Mouse (Mus musculus) embryonic facial prominence, embryonic 11.5 days (tissue): ENCODE data around the gene Kntc1. TPM values are rescaled to one million over a fixed set of nuclear protein-coding genes. Genes with fewer than 3 reads are reported as not detected.

Source experiments
- ATAC-seq: fragments of 200-750 bp; cut with Nextera tagmentation; replicated peaks from 2 replicates; pipeline ENCODE4 v1.8.0; 2017; ENCODE audit warnings: low read depth; ENCODE audit not compliant: insufficient number of reproducible peaks, low FRiP score, low TSS enrichment
- DNase-seq: peaks from one replicate; pipeline ENCODE4 v3.0.0-alpha.2; 2015; ENCODE audit warnings: low spot score
- H3K27ac ChIP-seq: fragments of 300-500 bp; sonication (generic); replicated peaks from 2 replicates; pipeline ENCODE4 v1.5.1; 2014; ENCODE audit warnings: mild to moderate bottlenecking, low read depth, low read length, control low read depth
- H3K27me3 ChIP-seq: fragments of 300-500 bp; sonication (generic); 2 replicates; pipeline ENCODE4 v1.6.1; 2014; ENCODE audit warnings: mild to moderate bottlenecking, low read length, moderate library complexity, mixed read lengths; ENCODE audit not compliant: control insufficient read depth, insufficient read depth
- H3K36me3 ChIP-seq: fragments of 300-500 bp; sonication (generic); replicated peaks from 2 replicates; pipeline ENCODE4 v1.6.1; 2014; ENCODE audit warnings: low read depth, mild to moderate bottlenecking, low read length, moderate library complexity, mixed read lengths; ENCODE audit not compliant: control insufficient read depth, insufficient read depth
- H3K4me1 ChIP-seq: fragments of 300-500 bp; sonication (generic); 2 replicates; pipeline ENCODE4 v1.6.1; 2014; ENCODE audit warnings: low read length, mixed read lengths; ENCODE audit not compliant: control insufficient read depth, insufficient read depth
- H3K4me2 ChIP-seq: fragments of 300-500 bp; sonication (generic); 2 replicates; pipeline ENCODE4 v1.6.1; 2014; ENCODE audit warnings: low read depth, mild to moderate bottlenecking, control low read depth, low read length, moderate library complexity
- H3K4me3 ChIP-seq: fragments of 300-500 bp; sonication (generic); 2 replicates; pipeline ENCODE4 v1.5.1; 2014; ENCODE audit warnings: low read depth, low read length, control low read depth
- H3K9ac ChIP-seq: fragments of 300-500 bp; sonication (generic); replicated peaks from 2 replicates; pipeline ENCODE4 v1.6.1; 2014; ENCODE audit warnings: mild to moderate bottlenecking, control low read depth, low read length
- H3K9me3 ChIP-seq: fragments of 300-500 bp; sonication (generic); replicated peaks from 2 replicates; pipeline ENCODE4 v1.6.1; 2016; ENCODE audit warnings: mild to moderate bottlenecking, low read length, inconsistent platforms, mixed read lengths; ENCODE audit not compliant: control insufficient read depth
- WGBS: fragments of 180-500 bp; shearing (Covaris S2); extraction: QIAGEN DNeasy Blood & Tissue Kit; methylation state at CpG from one replicate; pipeline ENCODE4 v1.1.7; 2014; 5-methylcytosine and 5-hydroxymethylcytosine counted together
- polyA plus RNA-seq: library from polyadenylated mRNA; unstranded; fragments of >200 nt; fragmentation: Nextera tagmentation; extraction: Ambion mirVana; gene quantifications from 2 replicates; pipeline ENCODE4 v1.2.1, GENCODE M21; 2014

The Kntc1 gene
- polyA plus RNA-seq, 1 experiment from 2014 or later: 36.4 TPM

GRCm38 (mm10) chr5:123816891-123817290, 67.4 kb downstream of the Kntc1 start:
- Histone ChIP-seq H3K9ac (no peak overlapping the region), H3K36me3 (peaks cover 5% of the 10 kb centered on the region), H3K27ac (no peak overlapping the region), H3K4me1 (no peaks in the 10 kb centered on the region), H3K9me3 (no peaks in the 10 kb centered on the region), H3K4me3 (no peak overlapping the region), H3K27me3 (no peaks in the 10 kb centered on the region), H3K4me2 (no peak overlapping the region)
- DNase-seq: no peak
- WGBS: 94% methylated on average over 7 of the region's 7 CpGs
- no peak for ATAC-seq

GRCm38 (mm10) chr5:123818941-123819577, 69.5 kb downstream of the Kntc1 start:
- WGBS: 94% methylated on average over 19 of the region's 19 CpGs
- no peak for DNase-seq
- Histone ChIP-seq H3K9ac (no peak overlapping the region), H3K4me3 (no peak overlapping the region), H3K4me1 (no peaks in the 10 kb centered on the region), H3K4me2 (no peak overlapping the region), H3K9me3 (no peaks in the 10 kb centered on the region), H3K27me3 (no peaks in the 10 kb centered on the region), H3K36me3 (peaks cover 5% of the 10 kb centered on the region), H3K27ac (no peak overlapping the region)
- no peak for ATAC-seq

GRCm38 (mm10) chr5:123820501-123821263, 71.2 kb downstream of the Kntc1 start:
- H3K36me3 ChIP-seq: peaks cover 5% of the 10 kb centered on the region
- no peak overlapping the region for H3K4me2 ChIP-seq
- ATAC-seq (no peak), DNase-seq (no peak)
- no peak overlapping the region for H3K27ac ChIP-seq
- 85% methylated on average over 9 of the region's 9 CpGs for WGBS
- H3K4me3 ChIP-seq: no peak overlapping the region
- H3K4me1 ChIP-seq: no peaks in the 10 kb centered on the region
- no peaks in the 10 kb centered on the region for H3K9me3 ChIP-seq
- no peak overlapping the region for H3K9ac ChIP-seq
- H3K27me3 ChIP-seq: no peaks in the 10 kb centered on the region

GRCm38 (mm10) chr5:123821264-123821571, 71.7 kb downstream of the Kntc1 start:
- Histone ChIP-seq H3K9me3 (no peaks in the 10 kb centered on the region), H3K4me3 (no peak overlapping the region), H3K9ac (no peak overlapping the region), H3K27ac (no peak overlapping the region), H3K4me2 (no peak overlapping the region), H3K27me3 (no peaks in the 10 kb centered on the region), H3K36me3 (peaks cover 5% of the 10 kb centered on the region), H3K4me1 (no peaks in the 10 kb centered on the region)
- DNase-seq (no peak), ATAC-seq (no peak)
- 96% methylated on average over 3 of the region's 3 CpGs for WGBS

- Histone ChIP-seq H3K27me3 (no peaks in the 10 kb centered on the region), H3K4me2 (no peak overlapping the region), H3K9me3 (no peaks in the 10 kb centered on the region), H3K9ac (no peak overlapping the region), H3K4me3 (no peak overlapping the region), H3K27ac (no peak overlapping the region), H3K36me3 (peaks cover 3% of the 10 kb centered on the region; the same call in 1 of the 2 replicates), H3K4me1 (no peaks in the 10 kb centered on the region)
- DNase-seq (no peak), ATAC-seq (no peak)
- 73% methylated on average over 7 of the region's 7 CpGs for WGBS
Observed at GRCm38 (mm10) chr5:123822706-123823105, 73.2 kb downstream of the Kntc1 start.

- Histone ChIP-seq H3K4me2 (no peak overlapping the region), H3K27me3 (no peaks in the 10 kb centered on the region), H3K4me1 (no peaks in the 10 kb centered on the region), H3K9me3 (no peaks in the 10 kb centered on the region), H3K27ac (no peak overlapping the region), H3K9ac (no peak overlapping the region; the same call in 1 of the 2 replicates), H3K36me3 (no peaks in the 10 kb centered on the region), H3K4me3 (no peak overlapping the region)
- DNase-seq (peak; percentile 71), ATAC-seq (0 out of 2 replicates have a peak, but pooled peaks have one; percentile 48)
- WGBS: 55% methylated on average over 6 of the region's 6 CpGs
Observed at GRCm38 (mm10) chr5:123827659-123828091, 78.2 kb downstream of the Kntc1 start.

GRCm38 (mm10) chr5:123832309-123832708, 82.8 kb downstream of the Kntc1 start:
- Histone ChIP-seq H3K4me3 (no peak overlapping the region), H3K36me3 (no peaks in the 10 kb centered on the region), H3K4me1 (no peaks in the 10 kb centered on the region), H3K4me2 (no peak overlapping the region), H3K27me3 (no peaks in the 10 kb centered on the region), H3K9ac (no peak overlapping the region), H3K9me3 (no peaks in the 10 kb centered on the region), H3K27ac (no peak overlapping the region)
- ATAC-seq: no peak
- WGBS: 90% methylated on average over 7 of the region's 7 CpGs
- DNase-seq: no peak

GRCm38 (mm10) chr5:123834836-123835235, 85.3 kb downstream of the Kntc1 start:
- Histone ChIP-seq H3K27me3 (no peaks in the 10 kb centered on the region), H3K9ac (no peak overlapping the region), H3K27ac (no peak overlapping the region), H3K4me1 (no peaks in the 10 kb centered on the region), H3K36me3 (no peaks in the 10 kb centered on the region), H3K4me3 (no peak overlapping the region), H3K4me2 (no peak overlapping the region), H3K9me3 (no peaks in the 10 kb centered on the region)
- WGBS: 75% methylated on average over 3 of the region's 3 CpGs
- ATAC-seq (no peak), DNase-seq (no peak)
